Mouse (Mus musculus) bone marrow, adult 2 months (tissue): ENCODE data around the gene Tbc1d7.

Experiments used
- CTCF ChIP-seq: fragments of 200-500 bp; IDR thresholded peaks from 2 replicates; pipeline ENCODE4 v1.5.1; 2011; ENCODE audit warnings: low read length, control low read depth; ENCODE audit not compliant: control insufficient read depth, insufficient read depth
- POLR2A ChIP-seq: fragments of 200-500 bp; IDR thresholded peaks from 2 replicates; pipeline ENCODE4 v1.6.1; 2011; ENCODE audit warnings: low read depth, mild to moderate bottlenecking, control low read depth, low read length, borderline replicate concordance; ENCODE audit not compliant: control insufficient read depth

DNA sequence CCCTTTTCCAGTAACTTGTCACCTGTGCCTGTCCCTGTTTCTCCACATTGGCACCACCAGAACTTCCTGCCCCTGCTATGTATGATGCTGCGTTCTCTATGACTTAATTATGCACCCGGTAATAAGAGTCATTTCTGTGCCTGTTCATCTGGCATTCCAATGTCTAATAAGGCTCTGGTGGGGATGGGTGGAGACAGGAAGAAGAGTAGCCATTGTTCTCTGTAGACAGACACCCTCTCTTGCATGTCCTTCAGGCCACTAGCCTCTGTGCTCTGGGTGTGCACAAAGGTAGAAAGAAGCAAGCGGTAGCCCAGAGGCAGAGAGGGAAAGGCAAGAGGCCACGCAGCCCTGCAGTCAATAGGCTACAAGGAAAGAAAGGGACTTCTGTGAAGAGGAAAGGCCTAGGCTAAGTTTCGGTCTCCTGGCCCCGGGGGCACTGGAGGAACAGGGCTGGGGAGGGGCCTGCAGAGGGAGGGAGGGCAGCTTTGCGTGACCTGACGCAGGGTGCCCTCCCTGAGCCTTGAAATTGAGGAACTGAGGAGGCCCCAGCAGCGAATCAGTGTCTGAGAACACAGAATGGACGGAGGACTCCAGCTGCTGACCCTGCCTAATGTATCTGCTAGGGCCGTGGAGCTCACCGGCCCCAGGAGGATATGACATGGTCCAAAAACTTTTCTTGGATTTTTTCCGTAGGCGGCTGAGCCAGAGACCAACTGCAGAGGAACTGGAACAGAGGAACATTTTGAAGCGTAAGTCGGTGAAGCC is 48.8 kb downstream of the Tbc1d7 start:
- TF ChIP-seq POLR2A (no peak), CTCF (no peak)
